Mouse (Mus musculus) ES-Bruce4 (cell line): ENCODE measurements around the gene Mgmt. TPM values are rescaled to one million over a fixed set of nuclear protein-coding genes. Genes with fewer than 3 reads are reported as not detected.

ENCODE experiments used
- H3K27ac ChIP-seq: 2 replicates; pipeline ENCODE4 v1.5.1; 2012; ENCODE audit warnings: low read length, inconsistent platforms; ENCODE audit not compliant: insufficient read depth
- H3K27me3 ChIP-seq: 2 replicates; pipeline ENCODE4 v1.6.1; 2012; ENCODE audit warnings: mild to moderate bottlenecking, low read length, inconsistent platforms; ENCODE audit not compliant: control insufficient read depth, poor library complexity, insufficient read depth, severe bottlenecking
- H3K36me3 ChIP-seq: 2 replicates; pipeline ENCODE4 v1.6.1; 2012; ENCODE audit warnings: inconsistent platforms, mild to moderate bottlenecking, low read length, moderate library complexity; ENCODE audit not compliant: control insufficient read depth, poor library complexity, insufficient read depth, severe bottlenecking
- H3K4me1 ChIP-seq: one replicate; pipeline ENCODE4 v1.8.1; 2011; ENCODE audit warnings: low read length; ENCODE audit not compliant: control insufficient read depth, insufficient read depth
- H3K4me3 ChIP-seq: 2 replicates; pipeline ENCODE4 v1.5.1; 2011; ENCODE audit warnings: low read depth, mild to moderate bottlenecking, low read length
- H3K9ac ChIP-seq: 2 replicates; pipeline ENCODE4 v1.6.1; 2012; ENCODE audit warnings: low read depth, mild to moderate bottlenecking, inconsistent platforms; ENCODE audit not compliant: poor library complexity, severe bottlenecking
- H3K9me3 ChIP-seq: replicated peaks from 2 replicates; pipeline ENCODE4 v1.6.1; 2012; ENCODE audit warnings: mild to moderate bottlenecking, low read length, inconsistent platforms; ENCODE audit not compliant: control insufficient read depth, poor library complexity, insufficient read depth, severe bottlenecking
- CTCF ChIP-seq: IDR thresholded peaks from one replicate; pipeline ENCODE4 v1.8.1; 2011; ENCODE audit warnings: low read depth, low read length
- EP300 ChIP-seq: IDR thresholded peaks from 2 replicates; pipeline ENCODE4 v1.6.1; 2011; ENCODE audit warnings: low read depth, low read length; ENCODE audit not compliant: insufficient read depth
- POLR2A ChIP-seq: IDR thresholded peaks from one replicate; pipeline ENCODE4 v1.8.1; 2011; ENCODE audit warnings: low read length; ENCODE audit not compliant: insufficient read depth
- polyA plus RNA-seq: library from polyadenylated mRNA; stranded (reverse); fragments of >200 nt; gene quantifications from 2 replicates; pipeline ENCODE4 v1.2.4, GENCODE M21; 2011; ENCODE audit warnings: low read depth; ENCODE audit not compliant: missing spikeins, insufficient read depth, insufficient read length

The Mgmt gene
- polyA plus RNA-seq, 1 experiment: 9.6 TPM

- H3K36me3 ChIP-seq: no peaks in the 10 kb centered on the region
- H3K4me3 ChIP-seq: no peak overlapping the region
- TF ChIP-seq POLR2A (no peak), CTCF (no peak), EP300 (no peak)
- no peak overlapping the region for H3K27ac ChIP-seq
- no peaks in the 10 kb centered on the region for H3K9me3 ChIP-seq
- H3K27me3 ChIP-seq: no peaks in the 10 kb centered on the region
- no peak overlapping the region for H3K9ac ChIP-seq
- H3K4me1 ChIP-seq: no peaks in the 10 kb centered on the region
Measured at GRCm38 (mm10) chr7:136972361-136972760, 77.9 kb downstream of the Mgmt start.

- TF ChIP-seq POLR2A (no peak), CTCF (no peak), EP300 (no peak)
Measured at GRCm38 (mm10) chr7:136975001-136975400, 80.6 kb downstream of the Mgmt start.

GRCm38 (mm10) chr7:136997456-136997855, 103.0 kb downstream of the Mgmt start:
- no peaks in the 10 kb centered on the region for H3K4me1 ChIP-seq
- H3K4me3 ChIP-seq: no peak overlapping the region
- no peaks in the 10 kb centered on the region for H3K9me3 ChIP-seq
- no peak overlapping the region for H3K27ac ChIP-seq
- TF ChIP-seq CTCF (no peak), POLR2A (no peak)
- H3K36me3 ChIP-seq: no peaks in the 10 kb centered on the region
- H3K27me3 ChIP-seq: no peaks in the 10 kb centered on the region
- no peak overlapping the region for H3K9ac ChIP-seq

More at GRCm38 (mm10) chr7:136975001-136975400, 80.6 kb downstream of the Mgmt start:
- H3K36me3 ChIP-seq: no peaks in the 10 kb centered on the region
- no peak overlapping the region for H3K9ac ChIP-seq
- no peak overlapping the region for H3K4me3 ChIP-seq
- no peak overlapping the region for H3K27ac ChIP-seq
- no peaks in the 10 kb centered on the region for H3K4me1 ChIP-seq
- no peaks in the 10 kb centered on the region for H3K27me3 ChIP-seq
- H3K9me3 ChIP-seq: no peaks in the 10 kb centered on the region

GRCm38 (mm10) chr7:137000703-137001102, 106.3 kb downstream of the Mgmt start:
- no peak overlapping the region for H3K4me3 ChIP-seq
- H3K36me3 ChIP-seq: no peaks in the 10 kb centered on the region
- H3K9me3 ChIP-seq: no peaks in the 10 kb centered on the region
- no peaks in the 10 kb centered on the region for H3K4me1 ChIP-seq
- H3K27me3 ChIP-seq: no peaks in the 10 kb centered on the region
- no peak overlapping the region for H3K9ac ChIP-seq
- TF ChIP-seq CTCF (no peak), POLR2A (no peak), EP300 (no peak)
- no peak overlapping the region for H3K27ac ChIP-seq

- Histone ChIP-seq H3K9ac (no peak overlapping the region), H3K36me3 (no peaks in the 10 kb centered on the region), H3K27ac (no peak overlapping the region), H3K4me3 (no peak overlapping the region), H3K9me3 (no peaks in the 10 kb centered on the region), H3K4me1 (no peaks in the 10 kb centered on the region), H3K27me3 (no peaks in the 10 kb centered on the region)
- no peak for TF ChIP-seq POLR2A
- TF ChIP-seq CTCF: no peak
- TF ChIP-seq EP300: no peak
Measured at GRCm38 (mm10) chr7:137001215-137001614, 106.8 kb downstream of the Mgmt start.

GRCm38 (mm10) chr7:137001783-137002182, 107.4 kb downstream of the Mgmt start:
- Histone ChIP-seq H3K4me1 (no peaks in the 10 kb centered on the region), H3K27me3 (no peaks in the 10 kb centered on the region)
- TF ChIP-seq POLR2A: no peak
- TF ChIP-seq EP300: no peak
- TF ChIP-seq CTCF: no peak

More at GRCm38 (mm10) chr7:137001783-137002182, 107.4 kb downstream of the Mgmt start:
- Histone ChIP-seq H3K27ac (no peak overlapping the region), H3K36me3 (no peaks in the 10 kb centered on the region), H3K9ac (no peak overlapping the region), H3K4me3 (no peak overlapping the region), H3K9me3 (no peaks in the 10 kb centered on the region)
